Mouse (Mus musculus): ENCODE measurements around the gene Lmcd1. TPM values are rescaled to one million over a fixed set of nuclear protein-coding genes. Genes with fewer than 3 reads are reported as not detected.

Gene Lmcd1
- total RNA-seq, 2 experiments from 2014 or later = 39.9 to 42.3 TPM

DNA sequence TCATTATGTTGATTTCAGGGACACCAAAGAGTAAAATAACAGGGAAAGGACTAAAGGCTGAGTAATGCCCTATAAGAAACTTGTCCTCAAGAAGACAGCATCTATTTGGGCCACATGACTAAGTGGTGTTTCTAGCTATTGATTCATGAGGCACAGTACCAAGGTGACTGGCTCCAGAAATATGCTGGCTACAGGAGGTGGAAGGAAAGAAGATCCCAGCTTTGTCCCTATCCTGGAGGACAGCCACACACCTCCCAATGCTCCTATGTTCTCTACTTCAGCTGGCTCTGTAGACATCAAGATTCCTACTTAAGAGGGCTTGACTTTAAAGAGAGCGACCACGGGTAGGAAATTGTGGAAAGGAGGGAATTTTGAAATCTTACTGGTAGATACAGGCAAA lies 8.4 kb downstream of the Lmcd1 start:
- no peak for DNase-seq
- intact Hi-C loops (cut with DNase I) = no loop called here

DNA sequence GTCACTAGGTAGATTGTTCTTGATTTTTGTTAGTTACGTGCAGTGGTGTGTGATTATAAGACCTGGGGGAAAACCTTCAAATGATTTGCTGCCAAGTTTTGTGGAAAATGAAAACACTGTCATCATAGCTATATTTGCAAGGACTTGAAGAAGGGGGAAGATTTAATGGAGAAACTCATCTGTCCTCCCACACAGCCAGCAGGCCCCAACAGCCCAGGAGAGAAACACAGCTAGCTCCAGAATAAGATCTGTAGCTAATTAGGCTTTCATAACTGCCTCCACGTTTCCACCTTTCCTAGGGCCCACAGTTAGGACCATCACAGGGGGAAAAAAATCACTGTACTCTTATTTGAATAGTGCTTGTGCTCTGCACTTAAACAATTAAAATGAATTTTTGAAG lies 10.5 kb downstream of the Lmcd1 start:
- intact Hi-C loops (cut with DNase I) = no loop called here

DNA sequence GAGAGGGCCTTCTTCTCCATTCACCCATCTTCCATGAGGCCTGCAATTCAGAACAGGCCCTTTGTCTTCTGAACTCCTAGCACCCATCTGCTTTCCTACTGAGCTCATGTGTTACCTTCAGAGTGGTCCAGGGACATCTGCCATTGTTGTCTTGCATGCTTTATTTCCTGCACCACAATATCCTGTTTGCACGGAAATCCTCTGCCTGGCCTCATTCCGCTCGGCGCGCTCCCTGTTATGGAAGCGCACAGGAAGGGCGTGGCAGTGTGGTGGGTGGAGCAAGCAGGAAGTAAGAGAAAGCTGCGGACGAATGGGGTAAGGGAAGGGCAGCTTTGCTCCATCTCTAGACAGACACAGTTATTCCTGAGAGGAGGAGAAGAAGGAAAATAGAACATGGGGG lies 14.1 kb downstream of the Lmcd1 start:
- DNase-seq = peak; percentile 37 to 45
- intact Hi-C loops (cut with DNase I) = loop anchor here (2.0 kb wide), 1 partner anchor 13 kb away; no protein-coding TSS in a partner anchor

More for the DNA sequence above, 10.5 kb downstream of the Lmcd1 start:
- no peak for DNase-seq

DNA sequence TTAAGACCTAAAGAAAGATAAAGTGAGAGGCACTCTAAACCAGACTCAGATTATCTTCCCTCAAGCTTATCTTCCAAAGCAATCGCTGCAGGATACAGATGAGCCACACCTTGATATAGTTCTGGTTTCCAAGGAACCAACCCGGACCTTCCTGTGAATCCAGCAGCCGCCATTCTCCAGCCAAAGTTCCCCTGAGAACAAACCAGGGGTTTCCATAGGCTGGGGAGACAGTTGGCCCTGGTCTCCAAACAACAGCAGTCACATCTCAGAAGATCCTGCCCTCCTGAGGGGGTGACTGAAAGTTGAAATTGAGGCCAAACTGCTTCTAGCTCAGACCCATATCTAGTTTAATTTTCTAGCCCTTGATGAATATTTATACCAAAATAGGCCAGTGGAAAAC lies 14.7 kb downstream of the Lmcd1 start:
- DNase-seq = no peak
- intact Hi-C loops (cut with DNase I) = loop anchor here (2.0 kb wide), 1 partner anchor 13 kb away; no protein-coding TSS in a partner anchor

DNA sequence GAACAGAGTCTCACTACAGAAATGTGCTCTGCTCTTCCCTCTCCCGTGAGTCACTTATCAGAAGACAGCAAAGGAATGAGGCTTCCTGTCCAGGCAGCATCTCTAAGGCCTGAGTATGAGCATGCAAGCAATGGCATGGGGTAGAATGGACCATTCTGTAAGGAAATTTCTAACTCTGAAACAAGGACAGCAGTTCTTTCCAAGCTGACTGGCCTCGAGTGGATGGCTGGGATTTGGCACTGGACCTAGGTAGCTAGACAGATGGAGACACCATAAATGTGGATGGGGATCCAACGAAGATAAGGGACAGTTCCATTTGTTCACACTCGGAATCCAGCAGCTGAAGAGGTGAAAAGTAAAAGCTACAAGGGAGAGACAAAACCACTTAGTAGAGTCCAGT lies 17.6 kb downstream of the Lmcd1 start:
- intact Hi-C loops (cut with DNase I) = no loop called here
- no peak for DNase-seq

DNA sequence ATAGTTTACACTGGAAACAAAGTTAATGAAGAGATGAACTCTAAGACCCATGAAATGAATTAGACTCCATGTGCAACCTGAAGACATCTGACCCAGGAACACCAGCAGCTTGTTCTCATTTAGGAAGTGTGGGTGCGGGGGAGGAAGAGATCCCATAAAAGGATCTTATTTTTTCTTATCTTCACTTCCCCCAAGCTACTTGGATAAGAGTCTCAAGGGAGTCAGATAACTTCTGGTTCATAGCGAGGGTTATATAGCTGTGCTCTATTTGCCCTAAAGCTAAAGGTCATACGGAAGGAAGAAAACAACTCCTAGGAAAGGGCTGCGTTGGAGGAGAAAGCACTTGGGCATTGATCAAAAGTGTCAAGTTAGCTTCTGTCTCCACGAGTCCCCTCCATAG lies 19.8 kb downstream of the Lmcd1 start:
- no peak for DNase-seq
- intact Hi-C loops (cut with DNase I) = no loop called here

DNA sequence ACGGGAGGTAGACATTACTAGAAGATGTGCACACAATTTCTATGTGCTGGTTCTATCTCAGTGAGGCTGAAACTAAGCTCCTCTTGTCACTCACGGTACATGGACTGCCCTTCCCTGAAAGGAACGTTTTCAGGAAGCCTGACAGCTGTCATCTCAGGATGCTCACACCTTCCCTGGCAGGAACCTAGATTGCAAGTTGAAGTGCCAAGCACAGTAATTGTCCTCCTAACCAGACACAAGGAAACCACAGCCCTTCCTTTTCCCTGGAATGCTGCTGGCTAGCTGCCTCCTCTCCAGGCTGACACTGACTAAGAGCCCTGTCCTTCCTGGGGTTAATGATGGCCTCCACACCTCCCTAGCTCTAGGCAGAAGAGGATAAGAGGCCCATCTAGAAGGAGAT lies 21.7 kb downstream of the Lmcd1 start:
- intact Hi-C loops (cut with DNase I) = no loop called here
- peak in 1 of 2 experiments; percentile 22 for DNase-seq

DNA sequence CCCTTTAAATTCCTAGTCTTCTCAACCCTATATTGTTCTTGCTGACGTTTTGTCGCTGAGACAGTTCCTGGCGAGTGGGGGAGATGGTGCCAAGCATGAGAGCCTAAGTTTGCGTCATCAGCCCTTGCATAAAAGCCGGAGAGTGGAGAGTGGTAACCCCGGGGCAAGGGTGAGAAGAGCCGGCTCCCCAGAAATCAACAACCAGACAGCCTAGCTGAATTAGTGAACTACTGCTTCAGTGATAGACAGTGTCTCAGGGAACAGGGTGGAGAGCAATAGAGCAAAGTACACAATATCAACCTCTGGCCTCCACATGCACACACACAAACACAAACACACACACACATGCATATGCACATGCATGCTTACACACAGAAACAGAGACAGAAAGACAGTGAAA lies 26.6 kb downstream of the Lmcd1 start:
- intact Hi-C loops (cut with DNase I) = no loop called here
- DNase-seq = no peak

DNA sequence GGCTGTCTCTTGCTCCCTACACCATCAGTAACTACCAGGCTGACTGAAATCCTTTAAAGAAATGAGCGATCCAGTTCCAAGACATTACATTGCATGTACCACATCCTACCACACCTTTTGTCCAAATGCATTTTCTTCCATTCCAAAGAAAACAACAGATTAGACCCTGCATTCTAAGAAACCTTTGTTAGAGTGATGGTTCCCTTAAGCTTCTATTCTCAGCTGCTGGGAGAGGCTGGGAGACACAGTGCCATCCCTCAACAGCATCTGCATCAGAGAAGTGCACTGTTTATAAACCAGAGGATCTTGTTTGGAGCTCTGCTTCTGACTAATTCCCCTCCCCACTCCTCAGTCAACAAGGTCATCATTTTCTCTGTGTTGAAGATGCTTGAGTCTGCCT lies 27.1 kb downstream of the Lmcd1 start:
- intact Hi-C loops (cut with DNase I) = no loop called here
- no peak for DNase-seq

DNA sequence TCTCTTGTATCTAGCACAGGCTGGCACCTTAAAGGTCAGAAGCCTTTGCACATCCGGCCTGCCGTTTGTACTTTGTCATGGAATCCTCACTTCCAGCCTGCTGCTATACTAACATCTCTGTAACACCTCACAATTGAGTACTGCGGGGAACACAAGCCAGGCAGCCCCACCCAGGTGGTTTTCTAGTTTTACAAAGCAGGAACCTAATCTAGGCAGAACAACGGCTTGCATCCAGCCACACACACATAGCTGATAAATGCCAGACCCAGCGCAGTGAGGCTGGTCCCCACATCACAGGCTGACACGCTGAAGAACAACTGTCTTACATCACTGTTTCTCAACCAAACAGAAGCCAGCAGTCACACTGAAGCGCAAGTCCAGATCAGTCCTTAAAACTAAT lies 28.7 kb downstream of the Lmcd1 start:
- intact Hi-C loops (cut with DNase I) = no loop called here

DNA sequence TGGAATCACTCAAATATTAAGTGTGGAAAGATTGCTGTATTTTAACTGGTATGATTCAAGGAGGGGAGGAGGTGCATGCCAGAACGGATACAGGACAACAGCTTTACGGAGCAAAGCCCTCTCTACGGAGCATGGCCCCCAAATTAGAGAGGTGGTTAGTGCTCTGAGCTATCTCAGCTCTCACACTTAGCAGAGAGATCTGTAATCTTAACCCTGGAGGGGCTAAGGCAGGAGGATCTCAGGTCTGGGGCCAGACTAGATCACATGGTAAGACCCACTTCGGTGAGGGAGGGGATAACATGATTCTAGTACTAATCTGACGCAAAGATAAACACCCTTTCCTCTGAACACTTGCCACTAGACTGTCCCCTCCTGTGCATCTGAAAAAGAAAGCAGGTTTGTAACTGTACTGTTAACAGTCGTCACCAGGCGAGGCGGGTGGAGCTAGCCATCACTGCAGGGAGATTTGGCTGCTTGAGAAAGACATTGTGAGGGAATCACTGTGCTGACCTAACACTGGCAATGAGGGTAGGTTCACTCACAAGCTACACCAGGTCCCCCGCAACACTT lies 29.3 kb downstream of the Lmcd1 start:
- intact Hi-C loops (cut with DNase I) = no loop called here
- DNase-seq = no peak

More for the DNA sequence above, 28.7 kb downstream of the Lmcd1 start:
- DNase-seq = peak; percentile 15 to 27

DNA sequence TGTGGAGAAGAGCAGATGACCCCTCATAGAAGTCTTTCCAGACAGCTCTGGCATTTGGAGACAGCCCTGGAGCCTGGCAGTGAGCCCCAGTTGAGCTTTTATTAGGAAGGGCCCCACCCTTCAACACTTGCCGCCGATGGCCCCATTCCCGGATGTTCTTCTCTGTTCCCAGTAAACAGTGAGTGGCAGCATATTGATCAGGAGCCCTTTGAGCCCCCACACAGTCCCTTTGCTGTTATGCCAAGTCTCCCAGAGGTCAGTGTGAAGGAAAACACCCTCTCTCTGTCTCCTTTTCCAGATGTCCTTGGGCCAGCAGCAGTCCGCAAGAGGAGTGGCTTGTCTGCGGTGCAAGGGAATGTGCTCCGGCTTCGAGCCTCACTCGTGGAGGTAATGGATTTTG lies 31.2 kb downstream of the Lmcd1 start:
- intact Hi-C loops (cut with DNase I) = loop anchor here (2.0 to 5.0 kb wide), 2 partner anchors 30 to 53 kb away; no protein-coding TSS in a partner anchor
- peak; percentile 69 to 74 for DNase-seq

DNA sequence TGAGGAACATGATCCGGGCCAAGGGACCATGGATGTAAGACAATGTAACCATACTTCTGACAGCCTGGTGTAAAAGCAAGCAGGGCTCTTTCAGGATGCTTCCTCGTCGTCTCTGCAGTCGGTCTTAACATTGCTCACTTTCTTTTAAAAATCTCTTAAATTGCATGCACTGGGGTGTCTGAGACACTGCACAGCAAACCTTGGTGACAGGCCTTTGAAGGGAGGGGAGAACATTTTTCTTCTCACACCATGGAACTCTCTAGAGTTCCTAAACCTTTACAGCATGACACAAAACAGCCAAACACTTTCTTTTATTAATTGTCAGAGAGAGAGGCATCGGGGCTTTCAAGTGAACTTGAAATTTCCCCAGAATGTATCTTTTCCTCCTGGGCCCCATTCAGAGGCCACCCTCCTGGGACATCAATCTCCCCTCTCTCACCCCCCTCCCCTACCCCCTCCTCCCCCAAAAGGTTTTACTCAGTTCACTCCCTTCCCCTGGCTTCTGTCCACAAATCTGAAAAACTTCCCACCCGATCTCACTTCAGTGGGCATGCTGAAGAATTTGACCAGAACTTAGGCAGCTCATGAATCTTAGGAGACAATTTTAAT lies 35.9 kb downstream of the Lmcd1 start:
- no peak for DNase-seq
- intact Hi-C loops (cut with DNase I) = loop anchor here (5.0 kb wide), 1 partner anchor 48 kb away; no protein-coding TSS in a partner anchor

DNA sequence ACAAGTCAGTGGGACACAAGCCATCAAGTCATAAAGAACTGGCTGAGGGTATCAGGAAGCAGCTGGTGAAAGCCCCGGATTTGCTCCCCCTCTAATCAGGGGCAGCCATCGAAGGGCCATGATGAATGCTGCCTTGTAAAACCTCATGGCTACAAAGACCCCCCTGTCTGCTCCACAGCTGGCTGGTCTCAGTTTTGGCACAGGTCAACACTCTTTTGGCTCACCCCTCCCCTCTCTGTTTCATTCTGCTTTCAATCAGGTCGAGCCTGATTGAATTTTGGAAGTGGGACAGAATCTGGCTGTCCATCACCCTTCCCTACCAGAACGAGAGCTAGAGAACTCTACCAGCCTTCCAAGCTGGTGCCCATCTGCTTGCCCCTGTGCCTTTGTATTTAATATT lies 37.8 kb downstream of the Lmcd1 start:
- no peak for DNase-seq
- intact Hi-C loops (cut with DNase I) = no loop called here

DNA sequence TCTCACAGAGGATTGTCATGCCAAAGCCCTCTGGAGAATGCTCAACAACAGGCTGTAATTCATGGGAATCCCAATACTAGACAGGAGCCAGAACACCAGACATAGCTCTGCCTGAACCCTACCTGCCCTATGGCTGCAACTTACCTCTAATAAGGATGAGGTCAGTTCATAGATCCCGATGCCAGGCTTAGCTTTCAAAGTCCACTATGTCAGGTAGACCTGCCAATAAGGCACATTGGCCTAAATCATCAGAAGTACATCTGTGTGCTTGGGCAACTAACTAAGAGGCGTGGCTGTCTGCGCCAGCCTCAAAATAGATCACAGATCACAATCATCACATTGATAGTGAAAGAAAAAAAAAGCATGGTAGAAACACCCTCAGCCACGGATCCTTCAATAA lies 45.9 kb downstream of the Lmcd1 start:
- DNase-seq = no peak
- intact Hi-C loops (cut with DNase I) = no loop called here

DNA sequence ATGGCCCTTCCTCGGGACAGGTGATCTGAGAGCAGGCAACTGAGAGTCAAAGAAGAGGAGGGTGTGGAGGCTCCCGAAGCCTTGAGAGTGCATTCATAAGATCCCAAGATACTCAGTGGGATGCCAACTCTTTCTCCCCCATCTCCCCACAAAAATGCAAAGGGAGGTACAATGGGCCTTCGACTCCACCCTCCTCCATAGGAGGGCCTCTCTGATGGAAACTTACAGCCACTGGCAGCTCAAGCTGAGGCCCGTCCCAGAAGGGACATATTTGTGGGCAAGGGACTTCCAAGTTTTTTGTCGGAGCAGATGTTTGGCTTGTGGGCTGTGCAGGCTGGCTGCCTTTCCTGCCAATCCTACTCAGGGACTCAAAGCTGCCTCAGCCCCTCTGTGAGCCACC lies 47.1 kb downstream of the Lmcd1 start:
- intact Hi-C loops (cut with DNase I) = no loop called here
- DNase-seq = peak in 1 of 2 experiments; percentile 16

DNA sequence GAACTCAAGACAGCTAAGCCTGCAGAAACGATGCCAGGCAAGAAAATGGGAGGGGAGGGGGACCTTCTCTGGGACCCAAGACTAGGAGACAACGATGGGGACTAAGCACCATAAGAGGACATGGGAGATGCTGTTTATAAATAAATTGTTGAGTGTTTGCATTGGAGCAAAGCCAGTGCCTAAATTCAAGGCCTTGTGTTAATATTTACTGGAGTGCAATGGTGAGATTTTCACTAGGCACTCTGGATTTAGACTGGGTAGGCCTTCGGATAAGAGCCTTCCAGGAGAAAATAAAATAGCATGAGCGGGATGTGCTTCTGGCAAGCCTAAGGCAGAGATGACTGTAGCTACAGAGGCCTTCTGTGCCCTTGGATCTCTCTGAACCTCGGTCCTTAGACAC lies 49.4 kb downstream of the Lmcd1 start:
- DNase-seq = no peak
- intact Hi-C loops (cut with DNase I) = no loop called here

DNA sequence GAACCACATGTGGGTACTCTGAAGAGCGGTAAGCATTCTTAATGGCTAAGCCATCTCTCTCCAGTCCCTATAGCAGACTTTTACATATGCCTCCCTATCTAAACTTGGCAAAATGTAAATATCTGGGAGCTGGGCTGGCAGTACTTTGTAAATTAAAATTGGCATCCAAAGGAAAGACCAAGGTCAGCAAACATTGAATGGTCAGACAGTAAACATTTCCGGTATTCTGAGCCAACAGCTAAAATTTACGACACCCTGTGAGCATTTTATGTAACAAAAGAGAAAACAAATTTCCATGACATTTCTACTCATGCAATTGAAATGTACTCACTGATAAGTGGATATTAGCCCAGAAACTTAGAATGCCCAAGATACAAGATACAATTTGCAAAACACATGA lies 51.7 kb downstream of the Lmcd1 start:
- intact Hi-C loops (cut with DNase I) = no loop called here
- no peak for DNase-seq

DNA sequence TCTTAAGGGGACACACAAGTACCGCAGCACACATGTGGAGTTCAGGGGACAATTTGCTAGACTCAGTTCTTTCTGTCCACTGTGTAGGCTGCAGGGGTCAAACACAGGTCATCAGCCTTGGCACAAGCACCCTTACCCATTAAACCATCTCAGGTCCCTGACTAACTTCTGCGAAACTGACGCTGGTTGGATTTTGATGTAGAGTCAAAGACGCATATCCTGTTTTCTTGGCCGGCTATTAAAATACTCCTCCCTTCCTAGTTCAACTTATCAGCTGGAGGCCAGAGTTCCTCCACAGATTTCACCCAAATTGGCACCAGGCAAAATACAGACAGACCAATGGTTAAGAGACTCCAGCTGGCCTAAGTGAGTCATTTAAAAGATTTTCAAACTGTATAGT lies 54.2 kb downstream of the Lmcd1 start:
- peak; percentile 30 to 40 for DNase-seq
- intact Hi-C loops (cut with DNase I) = no loop called here

DNA sequence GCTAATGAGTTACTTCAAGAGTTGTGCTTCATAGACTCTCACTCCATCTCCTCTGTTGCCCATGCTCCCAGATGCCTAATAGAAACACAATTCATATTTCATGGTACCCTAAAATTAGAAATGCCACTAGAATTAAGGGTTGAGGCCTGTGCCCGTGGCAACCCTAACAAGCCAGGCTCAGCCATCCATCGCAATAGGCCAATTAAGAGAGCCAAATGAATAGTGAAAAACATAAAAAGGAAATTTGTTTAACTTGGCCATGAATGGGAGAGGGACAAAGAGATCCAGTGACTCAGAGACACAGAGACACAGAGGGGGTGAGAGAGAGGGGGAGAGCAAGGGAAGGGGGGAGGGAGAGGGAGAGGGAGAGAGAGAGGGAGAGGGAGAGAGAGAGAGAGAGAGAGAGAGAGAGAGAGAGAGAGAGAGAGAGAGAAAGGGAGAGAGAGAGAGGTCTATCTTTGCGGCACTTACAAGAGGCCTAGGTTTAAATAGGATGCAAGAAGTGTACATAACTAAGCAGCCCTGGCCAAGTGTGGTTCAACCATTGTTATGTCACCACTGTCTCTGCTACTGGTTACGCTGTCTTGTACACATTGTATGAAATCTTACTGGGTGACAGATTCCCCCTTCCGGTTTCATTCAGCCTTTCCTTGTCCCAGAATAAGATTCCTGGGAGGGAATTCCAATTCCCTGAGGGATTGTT lies 57.1 kb downstream of the Lmcd1 start:
- intact Hi-C loops (cut with DNase I) = no loop called here
- no peak for DNase-seq

DNA sequence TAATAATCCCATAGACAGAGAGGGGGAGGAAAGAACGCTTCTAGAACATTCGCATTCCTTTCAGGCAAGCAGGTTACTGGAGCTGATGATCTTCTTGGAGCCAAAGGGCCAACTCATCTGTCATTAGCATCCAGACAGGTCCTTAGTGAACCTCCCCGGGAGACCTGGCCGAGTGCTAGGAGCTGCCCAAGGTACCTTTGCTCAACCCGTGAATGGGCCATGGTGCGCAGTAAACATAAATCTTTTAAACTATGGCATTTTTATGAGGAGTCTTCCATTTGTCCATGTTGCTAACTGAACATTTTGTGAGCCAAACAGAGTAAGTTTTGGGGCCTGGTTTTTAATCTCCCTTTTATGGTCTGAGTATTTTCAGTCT lies 57.7 kb downstream of the Lmcd1 start:
- intact Hi-C loops (cut with DNase I) = no loop called here
- DNase-seq = no peak

DNA sequence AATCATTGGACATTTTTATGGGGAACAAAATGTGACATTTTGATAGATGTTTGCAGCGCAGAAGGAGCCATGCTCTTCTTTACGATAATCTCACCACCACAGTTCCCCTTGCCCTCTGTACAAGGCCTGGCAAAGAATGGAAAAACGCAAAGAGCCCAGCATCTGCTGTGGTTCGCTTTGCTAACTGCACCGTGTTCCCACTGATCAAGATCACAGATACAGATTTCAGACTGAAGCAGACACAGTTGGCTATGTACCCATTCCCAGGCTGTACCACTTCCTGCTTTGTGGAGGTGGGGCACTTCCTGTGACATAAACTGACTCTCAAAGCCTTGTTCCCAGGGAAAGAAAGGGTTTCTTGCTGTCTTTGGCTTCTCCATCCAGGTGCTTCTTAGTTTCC lies 60.4 kb downstream of the Lmcd1 start:
- DNase-seq = no peak
- intact Hi-C loops (cut with DNase I) = no loop called here

Measured in heart, postnatal 36 days (tissue).